Mouse (Mus musculus): ENCODE data around the gene Gchfr.

GRCm38 (mm10) chr2:119174866-119175265 is 7.3 kb downstream of the Gchfr start:
- TF ChIP-seq POLR2A (IDR thresholded peaks at IDR 0.05; ENCODE audit: low read depth, low read length) (no peak), CTCF (IDR thresholded peaks at IDR 0.05; ENCODE audit: extremely low read depth, insufficient read depth, insufficient read length, insufficient replicate concordance) (no peak)
